Mouse (Mus musculus): ENCODE measurements around the gene Clec10a. TPM values are rescaled to one million over a fixed set of nuclear protein-coding genes. Genes with fewer than 3 reads are reported as not detected.

Clec10a gene
- total and polyA plus RNA-seq, 3 experiments: 8.4 to 10.8 TPM; not detected in 1

DNA sequence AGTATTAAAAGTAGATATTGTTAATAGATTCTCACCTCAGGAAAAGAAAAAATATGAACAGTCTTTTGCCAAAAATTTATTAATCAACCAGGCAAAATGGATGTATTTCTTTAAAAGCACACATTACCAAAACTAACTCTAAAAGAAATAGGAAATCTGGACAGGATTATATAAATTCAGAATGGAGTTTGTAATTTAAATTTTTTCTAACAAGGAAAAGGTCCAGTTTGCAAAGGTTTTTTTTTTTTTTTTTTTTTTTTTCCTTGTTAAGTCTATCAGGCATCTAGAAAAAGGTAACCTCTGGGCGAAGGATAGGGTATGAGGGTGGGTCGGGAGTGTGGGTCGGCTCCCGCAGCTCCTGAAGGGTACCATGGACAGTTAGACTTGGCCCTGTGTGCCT, 24.5 kb downstream of the Clec10a start:
- no peaks in the 10 kb centered on the region for H3K79me2 ChIP-seq (ENCODE audit: control insufficient read depth, insufficient read depth, low read length, poor library complexity)
- no peaks in the 10 kb centered on the region for H3K9me3 ChIP-seq (replicated peaks; ENCODE audit: insufficient read depth, low read length)
- 0 out of 4 replicates have a peak, but pooled peaks cover 0 to 2% of the 10 kb centered on the region in 2 experiments for H3K36me3 ChIP-seq (ENCODE audit: control insufficient read depth in 1 of 2, insufficient read depth in 2 of 2, low read length in 2 of 2)

DNA sequence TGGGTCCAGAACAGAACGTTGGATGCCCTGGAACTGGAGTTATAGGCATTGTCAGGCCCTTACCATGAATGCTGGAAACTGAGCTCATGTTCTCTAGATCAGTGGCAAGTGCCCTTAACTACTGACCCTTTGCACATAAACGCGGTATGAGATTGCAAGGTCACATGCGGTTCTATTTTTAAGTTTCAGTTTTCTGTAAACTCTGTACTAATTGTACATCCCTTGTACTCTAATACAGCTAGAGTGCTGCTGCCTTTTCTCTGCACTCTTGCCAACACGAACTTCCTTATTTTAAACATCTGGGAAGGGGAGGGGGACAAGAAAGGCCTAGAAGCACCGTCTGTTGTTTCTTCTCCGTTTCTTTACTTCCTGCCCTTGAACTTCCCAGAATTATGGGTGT, 29.1 kb downstream of the Clec10a start:
- Histone ChIP-seq H3K79me2 (ENCODE audit: control insufficient read depth, insufficient read depth, low read length, poor library complexity) (no peaks in the 10 kb centered on the region), H3K36me3 (ENCODE audit: control insufficient read depth in 1 of 2, insufficient read depth in 2 of 2, low read length in 2 of 2) (0 out of 4 replicates have a peak, but pooled peaks cover 0 to 2% of the 10 kb centered on the region in 2 experiments), H3K4me3 (ENCODE audit: control insufficient read depth in 1 of 2, insufficient read depth in 1 of 2, low read depth in 2 of 2, low read length in 2 of 2) (no peak overlapping the region), H3K9ac (ENCODE audit: control insufficient read depth, low read depth, low read length, poor library complexity, severe bottlenecking) (no peak overlapping the region), H3K9me3 (replicated peaks; ENCODE audit: insufficient read depth, low read length) (no peaks in the 10 kb centered on the region), H3K27ac (ENCODE audit: control insufficient read depth, low read depth, low read length) (no peak overlapping the region), H3K4me1 (ENCODE audit: control insufficient read depth in 1 of 2, insufficient read depth in 2 of 2, low read length in 2 of 2) (no peaks in the 10 kb centered on the region), H3K27me3 (ENCODE audit: control insufficient read depth in 1 of 2, insufficient read depth in 2 of 2, low read length in 2 of 2) (no peaks in the 10 kb centered on the region)
- DNase-seq (ENCODE audit: low read depth, low spot score): peak; percentile 55
- no peak for TF ChIP-seq MXI1 (IDR thresholded peaks at IDR 0.05; ENCODE audit: low read depth, low read length)
- no peak for TF ChIP-seq GABPA (IDR thresholded peaks at IDR 0.05; ENCODE audit: low read depth, low read length)
- TF ChIP-seq TBP (IDR thresholded peaks at IDR 0.05; ENCODE audit: low read depth, low read length): no peak
- no peak for TF ChIP-seq POLR2AphosphoS2 (IDR thresholded peaks at IDR 0.05; ENCODE audit: low read length)
- TF ChIP-seq ZKSCAN1 (IDR thresholded peaks at IDR 0.05; ENCODE audit: low read depth, low read length): no peak
- TF ChIP-seq ETS1 (IDR thresholded peaks at IDR 0.05; ENCODE audit: low read depth, low read length): no peak
- no peak for TF ChIP-seq EP300 (IDR thresholded peaks at IDR 0.05; ENCODE audit: low read depth in 1 of 2, low read length in 2 of 2)
- no peak for TF ChIP-seq UBTF (IDR thresholded peaks at IDR 0.05; ENCODE audit: borderline replicate concordance, insufficient read depth, low read depth, low read length)
- TF ChIP-seq POLR2AphosphoS5 (IDR thresholded peaks at IDR 0.05; ENCODE audit: borderline replicate concordance, low read depth, low read length): no peak

More for the DNA sequence above, 24.5 kb downstream of the Clec10a start:
- DNase-seq (ENCODE audit: low read depth, low spot score): no peak
- Histone ChIP-seq H3K4me1 (ENCODE audit: control insufficient read depth in 1 of 2, insufficient read depth in 2 of 2, low read length in 2 of 2) (no peaks in the 10 kb centered on the region), H3K4me3 (ENCODE audit: control insufficient read depth in 1 of 2, insufficient read depth in 1 of 2, low read depth in 2 of 2, low read length in 2 of 2) (no peak overlapping the region), H3K9ac (ENCODE audit: control insufficient read depth, low read depth, low read length, poor library complexity, severe bottlenecking) (no peak overlapping the region), H3K27ac (ENCODE audit: control insufficient read depth, low read depth, low read length) (no peak overlapping the region), H3K27me3 (ENCODE audit: control insufficient read depth in 1 of 2, insufficient read depth in 2 of 2, low read length in 2 of 2) (no peaks in the 10 kb centered on the region)
- no peak for TF ChIP-seq GATA1 (IDR thresholded peaks at IDR 0.05; ENCODE audit: low read depth, low read length)
- TF ChIP-seq GABPA (IDR thresholded peaks at IDR 0.05; ENCODE audit: low read depth, low read length): no peak
- TF ChIP-seq USF1 (IDR thresholded peaks at IDR 0.05; ENCODE audit: low read depth, low read length): no peak
- TF ChIP-seq NELFE (IDR thresholded peaks at IDR 0.05; ENCODE audit: low read depth, low read length): no peak
- no peak for TF ChIP-seq MAZ (IDR thresholded peaks at IDR 0.05; ENCODE audit: low read depth, low read length)
- no peak for TF ChIP-seq SIN3A (IDR thresholded peaks at IDR 0.05; ENCODE audit: low read length)
- no peak for TF ChIP-seq ZNF384 (IDR thresholded peaks at IDR 0.05; ENCODE audit: low read depth, low read length)
- no peak for TF ChIP-seq TBP (IDR thresholded peaks at IDR 0.05; ENCODE audit: low read depth, low read length)
- TF ChIP-seq ZMIZ1 (IDR thresholded peaks at IDR 0.05; ENCODE audit: low read depth, low read length): no peak
- no peak for TF ChIP-seq RAD21 (IDR thresholded peaks at IDR 0.05; ENCODE audit: low read depth, low read length)

Data from MEL (cell line).